Mouse (Mus musculus) mammary gland, adult 2 months (tissue): ENCODE measurements around the gene H2afv. TPM values are rescaled to one million over a fixed set of nuclear protein-coding genes. Genes with fewer than 3 reads are reported as not detected.

Experiments
- polyA plus RNA-seq: library from polyadenylated mRNA; depleted of rRNA; stranded (reverse); fragments of >200 nt; gene quantifications from 2 replicates; pipeline ENCODE4 v1.2.3, GENCODE M21; 2012; ENCODE audit warnings: low replicate concordance; rRNA removed

The H2afv gene
- 26.2 and 31.1 TPM in 2 replicates for polyA plus RNA-seq

GRCm38 (mm10) chr11:6444077-6444853 is at the start of gene H2afv:
TSS of gene H2afv (minus strand) at chr11:6444443.

DNA sequence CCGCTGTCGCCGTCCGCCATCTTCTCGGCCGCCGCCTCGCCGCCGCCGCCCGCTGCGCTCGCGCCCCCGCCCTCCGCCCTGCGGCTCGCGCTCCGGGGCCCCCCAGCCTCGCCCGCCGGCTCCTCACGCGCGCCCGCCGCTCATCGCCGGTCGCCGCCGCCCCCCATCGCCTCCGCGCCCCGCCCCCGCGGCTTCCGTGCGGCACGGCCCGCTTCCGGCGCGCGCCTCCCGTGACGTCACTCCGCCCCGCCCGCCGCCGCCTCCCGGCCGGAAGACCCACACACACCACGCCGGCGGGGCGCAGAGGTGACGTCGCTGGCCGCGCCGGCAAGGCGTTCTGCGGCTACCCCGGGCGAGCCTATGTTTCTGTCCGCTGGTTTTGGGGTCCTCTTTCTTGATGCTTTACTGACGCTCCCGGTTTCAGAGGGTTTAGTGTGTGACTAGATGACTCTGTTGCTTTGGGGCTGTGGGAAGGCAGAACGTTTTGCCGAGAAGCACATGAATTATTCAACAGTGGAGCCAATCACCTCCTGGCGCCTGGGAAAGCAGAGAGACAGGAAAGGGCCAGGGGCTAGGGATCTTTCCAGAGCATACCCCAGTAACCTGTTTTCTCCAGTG is 31.7 kb upstream of the H2afv start, which contains the start of gene Purb:
Gene Purb (minus strand): TSS at position 51 of the 618 bp plus-strand sequence.

DNA sequence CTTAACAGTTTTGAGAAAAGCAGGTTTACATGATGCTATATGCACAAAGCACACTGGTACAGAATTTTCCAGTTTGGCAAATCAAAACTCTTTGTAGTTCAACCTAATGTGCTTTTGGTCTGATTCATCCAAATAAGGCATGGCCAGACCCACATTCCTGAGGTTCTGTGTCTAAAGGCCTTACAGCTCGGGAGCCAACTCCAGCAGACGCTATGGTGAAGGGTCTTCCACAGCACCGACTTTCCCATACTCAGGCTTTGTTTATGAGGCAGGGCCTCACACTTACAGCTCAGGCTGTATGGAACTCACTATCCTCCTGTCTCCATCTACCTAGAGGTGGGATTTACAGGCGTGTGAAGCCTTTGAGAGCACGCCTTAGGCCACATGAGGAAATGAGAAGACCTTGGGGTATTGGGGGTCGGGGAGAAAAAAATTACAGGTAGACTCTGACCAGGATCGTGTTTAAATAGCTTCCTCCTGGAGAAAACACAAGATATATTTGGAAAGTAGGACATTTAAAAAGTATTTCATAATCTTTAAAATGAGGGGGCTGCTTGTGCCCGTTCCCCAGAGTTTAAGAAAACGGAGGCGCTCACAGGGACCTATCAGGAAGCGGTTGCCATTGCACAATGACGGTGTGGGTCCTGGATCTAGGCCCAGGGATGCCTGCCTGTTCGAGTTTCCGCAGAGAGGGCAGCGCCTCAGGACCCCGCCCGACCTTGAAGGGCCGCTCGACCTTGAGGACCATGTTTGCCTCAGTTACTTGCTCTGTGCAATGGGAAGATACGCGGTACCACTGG is 29.3 kb downstream of the H2afv start, which contains the start of gene Ppia:
Gene Ppia (plus strand): TSS at position 693 of the 800 bp plus-strand sequence.

DNA sequence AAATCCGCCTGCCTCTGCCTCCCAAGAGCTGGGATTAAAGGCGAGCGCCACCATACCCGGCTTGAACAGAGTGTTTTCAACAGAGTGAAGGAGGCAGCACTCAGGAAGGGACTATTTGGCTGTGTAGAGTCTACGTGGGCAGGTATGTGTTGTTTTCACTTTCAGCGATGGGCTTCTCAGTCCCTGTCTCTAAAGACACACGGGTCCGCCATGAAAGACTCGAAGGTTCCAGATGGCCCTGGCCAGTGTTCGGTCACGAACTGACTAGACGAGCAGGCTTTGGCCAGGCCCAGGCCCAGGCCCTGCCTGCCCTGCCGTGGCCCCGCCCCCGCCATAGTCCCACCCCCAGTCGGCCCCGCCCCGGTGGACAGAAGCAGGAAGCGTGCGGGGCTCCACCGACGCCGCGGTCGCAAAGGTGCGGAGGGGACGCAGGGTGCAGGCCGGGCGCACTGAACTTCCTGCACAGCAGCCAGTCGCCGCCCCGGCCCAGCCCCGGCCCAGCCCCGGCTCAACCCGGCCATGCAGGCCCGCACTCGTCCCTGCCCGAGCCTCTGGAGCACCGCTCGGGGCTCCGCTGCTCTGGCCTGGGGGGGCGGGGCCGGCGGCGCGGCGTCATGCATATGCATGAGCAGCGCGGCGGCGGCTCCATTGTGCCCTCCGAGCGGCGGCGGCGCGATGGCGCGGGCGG is 55.4 kb downstream of the H2afv start, which contains the start of gene Zmiz2:
Gene Zmiz2 (plus strand): TSS at position 349 of the 688 bp plus-strand sequence.

Other genes with a start within 250 kb of the H2afv start
- 0.07 and 0.17 TPM in 2 replicates for gene A730071L15Rik, start 244.4 kb downstream of the H2afv start, polyA plus RNA-seq
- 32.9 and 61.8 TPM in 2 replicates for gene Nudcd3, start 244.0 kb downstream of the H2afv start, polyA plus RNA-seq
- gene Npc1l1, start 214.3 kb downstream of the H2afv start, polyA plus RNA-seq = 0.20 and 0.50 TPM in 2 replicates
- gene Ddx56, start 176.7 kb downstream of the H2afv start, polyA plus RNA-seq = 27.1 and 33.7 TPM in 2 replicates
- 79.1 and 122 TPM in 2 replicates for gene Tmed4, start 169.6 kb downstream of the H2afv start, polyA plus RNA-seq
- 169 and 390 TPM in 2 replicates for gene Ogdh, start 152.8 kb downstream of the H2afv start, polyA plus RNA-seq
- gene Zmiz2, start 55.4 kb downstream of the H2afv start, polyA plus RNA-seq = 43.9 and 108 TPM in 2 replicates
- gene Ppia, start 29.0 kb downstream of the H2afv start, polyA plus RNA-seq = 473 and 983 TPM in 2 replicates
- 7.5 and 11.6 TPM in 2 replicates for gene Purb, start 31.5 kb upstream of the H2afv start, polyA plus RNA-seq
- gene Myo1g, start 76.5 kb upstream of the H2afv start, polyA plus RNA-seq = 76.2 and 117 TPM in 2 replicates
- gene Ccm2, start 102.4 kb upstream of the H2afv start, polyA plus RNA-seq = 151 and 167 TPM in 2 replicates
- gene Nacad, start 161.6 kb upstream of the H2afv start, polyA plus RNA-seq = 1.3 and 1.4 TPM in 2 replicates
- 103 and 119 TPM in 2 replicates for gene Tbrg4, start 181.6 kb upstream of the H2afv start, polyA plus RNA-seq
- not detected in 2 replicates for gene Wap, start 194.2 kb upstream of the H2afv start, polyA plus RNA-seq
- 2.8 and 4.1 TPM in 2 replicates for gene Ramp3, start 214.1 kb upstream of the H2afv start, polyA plus RNA-seq